Mouse (Mus musculus) adrenal gland, postnatal 36 days (tissue): ENCODE data around the gene Anapc16. TPM values are rescaled to one million over a fixed set of nuclear protein-coding genes. Genes with fewer than 3 reads are reported as not detected.
"Not testable (repeated sequence)": the region's sequence is repeated elsewhere in the genome, so short reads cannot be mapped to it uniquely, and the experiment has no call there.

Source experiments
- DNase-seq, 2 experiments: peaks; one replicate each; pipeline ENCODE4 v3.0.0; 2021; ENCODE audit warnings: mixed read lengths in 1 of 2
- total RNA-seq, 2 experiments: library from RNA; stranded (reverse); gene quantifications; 2 replicates each; pipeline ENCODE4 v1.2.3; 2021

Gene Anapc16
- total RNA-seq, 2 experiments from 2014 or later = 67.5 to 72.7 TPM

DNA sequence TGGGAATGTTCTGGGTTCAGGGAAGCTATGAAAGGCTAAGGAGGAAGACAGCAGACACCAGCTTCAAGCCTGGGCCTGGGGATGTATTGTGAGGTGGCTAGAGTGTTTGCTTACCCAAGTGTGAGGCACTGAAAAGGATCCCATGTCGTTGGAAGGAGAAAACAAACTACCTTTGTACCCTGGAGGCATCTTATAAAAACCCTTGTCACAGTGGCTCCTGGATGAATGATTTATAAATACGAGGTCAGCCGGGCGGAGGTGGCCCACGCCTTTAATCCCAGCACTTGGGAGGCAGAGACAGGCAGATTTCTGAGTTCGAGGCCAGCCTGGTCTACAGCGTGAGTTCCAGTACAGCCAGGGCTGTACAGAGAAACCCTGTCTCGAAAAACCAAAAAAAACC lies 1.3 kb downstream of the Anapc16 start:
- DNase-seq = not testable (repeated sequence)

DNA sequence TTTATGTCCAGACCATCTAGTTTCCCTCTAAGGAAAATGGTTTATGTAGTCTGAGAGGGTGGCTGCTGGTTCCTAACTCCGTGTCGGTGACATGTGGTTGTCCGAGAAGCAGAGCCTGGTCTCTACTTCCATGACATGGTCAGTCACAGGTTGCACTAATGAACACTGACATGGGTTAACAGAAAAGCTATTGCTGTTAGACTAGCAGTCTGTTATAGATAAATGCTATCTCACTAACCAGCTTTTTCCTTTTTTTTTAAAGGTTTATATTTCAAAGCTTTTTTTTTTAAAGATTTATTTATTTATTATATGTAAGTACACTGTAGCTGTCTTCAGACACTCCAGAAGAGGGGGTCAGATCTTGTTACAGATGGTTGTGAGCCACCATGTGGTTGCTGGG lies 3.9 kb downstream of the Anapc16 start:
- DNase-seq = no peak

DNA sequence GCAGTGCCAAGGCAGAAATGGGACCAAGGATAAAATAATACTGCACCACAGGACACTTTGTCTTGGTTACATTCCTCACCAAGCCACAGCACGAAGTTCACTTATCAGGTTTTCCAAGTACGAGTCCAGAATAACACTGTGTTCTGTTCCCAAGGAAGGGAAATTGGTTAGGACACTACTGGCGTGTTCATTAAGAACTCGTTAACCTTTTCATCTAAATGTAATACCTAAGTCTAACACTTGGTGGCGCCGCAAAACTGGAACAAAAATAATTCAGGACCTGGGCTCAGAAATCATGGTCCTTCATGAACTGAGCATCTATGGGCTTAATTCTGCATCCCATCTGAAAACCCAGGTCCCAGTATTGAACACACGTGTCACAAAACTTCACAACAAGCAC lies 5.3 kb downstream of the Anapc16 start:
- DNase-seq = peak; percentile 20 to 49

DNA sequence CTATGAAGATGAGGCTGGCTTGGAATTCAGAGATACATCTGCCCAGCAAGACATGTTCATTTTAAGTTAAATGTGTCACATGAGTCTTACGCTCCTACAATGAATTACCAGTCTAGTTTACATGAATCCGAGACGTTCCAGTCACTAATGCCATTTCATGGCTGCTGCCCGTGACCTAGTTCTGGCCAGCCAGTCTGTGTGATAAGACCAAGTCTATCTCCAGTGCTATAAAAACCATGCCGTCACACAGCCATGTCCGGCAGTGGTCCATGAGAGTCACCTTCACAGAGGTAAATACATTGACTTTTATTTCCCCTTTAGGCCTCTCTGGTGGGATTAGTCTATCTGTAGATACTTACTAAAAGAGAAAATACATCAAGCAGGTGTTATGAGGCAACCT lies 7.0 kb downstream of the Anapc16 start:
- no peak for DNase-seq

DNA sequence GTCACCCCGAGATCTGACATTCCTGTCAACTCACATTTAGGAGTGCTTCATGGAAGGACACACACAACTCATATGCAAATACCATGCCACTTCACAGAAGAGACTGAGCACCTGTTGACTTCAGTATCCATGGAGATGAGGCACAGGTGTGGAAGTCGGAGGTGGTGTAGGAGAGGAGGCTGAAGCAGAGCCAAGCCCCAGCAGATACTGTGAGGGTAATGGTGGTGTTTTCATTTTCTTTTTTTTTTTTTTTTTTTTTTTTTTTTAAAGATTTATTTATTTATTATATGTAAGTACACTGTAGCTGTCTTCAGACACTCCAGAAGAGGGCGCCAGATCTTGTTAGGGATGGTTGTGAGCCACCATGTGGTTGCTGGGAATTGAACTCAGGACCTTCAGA lies 9.1 kb downstream of the Anapc16 start:
- not testable (repeated sequence) for DNase-seq

DNA sequence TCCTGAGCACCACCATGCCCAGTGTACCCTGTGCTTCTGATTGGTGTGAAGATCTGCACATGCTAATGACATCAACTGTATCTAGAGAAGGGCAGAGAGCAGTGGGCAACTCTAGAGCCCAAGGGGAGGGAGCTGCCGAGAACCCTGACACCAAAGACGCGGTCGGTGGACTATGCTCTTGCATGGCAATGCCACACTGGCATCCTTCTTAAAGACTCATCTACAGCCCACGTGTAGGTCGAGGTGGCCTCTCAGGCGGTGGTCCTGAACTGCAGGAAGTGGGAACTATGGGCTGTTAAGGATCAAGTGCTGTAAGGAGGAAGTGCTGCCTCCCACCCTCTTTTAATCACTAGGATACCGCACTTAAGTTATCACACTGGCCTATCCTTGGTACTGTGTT lies 10.9 kb downstream of the Anapc16 start:
- no peak for DNase-seq

DNA sequence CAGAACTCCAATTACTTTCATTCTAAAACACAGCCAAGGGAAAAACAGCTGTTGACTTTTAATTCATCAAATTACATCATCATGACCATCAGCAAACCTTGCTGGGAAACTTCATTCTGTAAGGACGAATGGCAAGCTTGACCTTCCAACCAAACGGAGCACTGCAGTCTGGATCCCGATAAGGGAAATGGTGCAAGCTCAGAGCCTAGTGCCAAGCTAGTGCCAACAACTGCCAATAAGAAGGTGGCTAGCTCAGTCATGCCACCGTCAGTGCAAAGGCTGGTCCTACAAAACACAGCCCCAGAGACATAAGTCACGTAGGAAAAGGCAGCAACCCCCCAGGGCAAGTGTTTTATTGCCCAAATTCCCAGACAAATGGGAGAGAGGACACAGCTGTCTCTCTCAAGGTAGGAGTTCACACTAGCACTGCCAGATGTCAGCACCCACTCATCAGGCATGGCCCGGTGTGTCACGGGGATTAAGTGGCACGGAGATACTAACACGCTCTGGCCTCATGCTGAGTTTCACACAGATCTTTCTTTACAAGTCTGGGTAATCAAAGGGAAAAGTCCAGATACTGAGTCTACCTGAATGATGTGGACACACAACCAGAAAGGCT lies 11.6 kb downstream of the Anapc16 start:
- DNase-seq = peak; percentile 46 to 67

DNA sequence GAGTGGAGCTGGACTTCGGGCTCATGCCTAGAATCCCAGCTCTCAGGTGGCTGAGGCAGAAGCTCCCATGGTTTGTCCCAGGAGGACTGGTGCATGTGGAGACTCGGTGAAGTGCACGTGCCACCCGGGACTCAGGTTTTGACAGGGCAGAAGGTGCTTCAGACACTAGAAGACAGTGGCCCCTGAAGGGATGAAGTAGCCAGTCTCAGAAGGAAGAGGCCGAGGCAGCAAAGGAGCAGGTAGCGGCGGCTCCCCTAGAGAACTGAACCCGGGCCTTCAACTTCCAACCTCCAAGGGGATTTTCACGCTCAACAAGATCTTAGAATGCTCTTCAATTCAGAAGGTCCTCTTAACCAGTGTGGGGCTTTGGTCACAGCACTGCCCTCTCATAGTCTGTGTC lies 12.5 kb downstream of the Anapc16 start:
- DNase-seq = no peak

DNA sequence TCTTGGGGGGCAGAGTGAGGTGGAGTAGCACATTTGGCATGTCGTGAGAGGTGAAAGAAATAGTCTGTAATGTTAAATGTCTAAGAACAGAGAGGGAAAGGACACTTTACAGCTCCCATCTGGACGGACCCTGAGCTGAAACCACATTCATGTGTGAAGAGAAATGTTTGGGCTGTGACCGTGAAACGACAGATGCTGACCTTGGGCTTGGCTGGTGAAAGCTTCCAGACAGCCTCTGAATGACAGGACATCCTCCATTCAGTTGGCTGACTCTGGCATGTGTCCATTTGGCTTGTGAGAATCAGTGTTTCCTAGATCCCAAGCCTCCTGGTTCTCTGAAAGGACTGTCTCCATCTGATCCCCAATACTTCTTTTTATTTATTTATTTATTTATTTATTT lies 14.9 kb downstream of the Anapc16 start:
- DNase-seq = peak; percentile 69 to 73

DNA sequence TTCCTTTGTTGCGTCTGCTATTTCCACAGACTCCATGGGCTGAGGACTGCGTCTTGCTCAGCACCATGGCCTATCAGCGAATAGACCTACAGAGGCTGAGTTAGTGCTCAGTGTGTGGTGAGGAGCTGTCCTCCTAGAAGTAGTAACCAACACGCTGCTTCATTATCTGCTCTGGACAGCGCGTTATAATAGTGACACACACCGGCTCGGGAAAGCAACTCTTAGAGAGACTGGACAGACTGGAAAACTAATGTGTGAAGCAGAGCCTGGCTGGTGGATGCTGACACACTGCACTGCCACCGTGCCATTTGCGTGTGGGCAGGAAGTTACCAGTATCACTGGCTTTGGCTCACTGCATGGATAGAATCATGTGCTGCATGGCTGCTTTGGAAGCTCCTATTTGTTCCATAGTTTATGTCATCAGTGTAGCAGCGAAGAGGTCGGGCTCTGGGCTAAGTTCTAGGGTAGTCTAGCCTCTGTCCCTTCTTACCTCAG lies 20.5 kb downstream of the Anapc16 start:
- no peak for DNase-seq

DNA sequence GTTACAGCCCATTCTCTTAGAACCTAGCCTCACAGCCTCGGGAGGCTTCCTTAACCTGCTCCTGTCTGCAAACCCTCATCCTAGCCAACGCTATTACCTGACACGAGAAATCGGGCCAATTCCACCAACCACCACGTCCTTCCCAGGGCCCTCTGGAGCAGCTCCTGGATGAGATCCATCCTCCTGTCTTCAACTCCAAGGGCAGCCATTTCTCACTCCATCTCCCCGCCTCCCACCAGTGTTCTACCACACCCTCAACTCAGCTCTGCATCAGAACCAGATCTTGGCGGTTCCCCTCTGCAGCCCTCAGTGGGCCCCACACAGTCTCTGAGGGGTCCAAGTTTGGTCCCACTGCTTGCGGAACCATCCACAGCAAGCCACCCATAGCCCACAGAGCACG lies 21.1 kb downstream of the Anapc16 start:
- peak; percentile 68 to 70 for DNase-seq

DNA sequence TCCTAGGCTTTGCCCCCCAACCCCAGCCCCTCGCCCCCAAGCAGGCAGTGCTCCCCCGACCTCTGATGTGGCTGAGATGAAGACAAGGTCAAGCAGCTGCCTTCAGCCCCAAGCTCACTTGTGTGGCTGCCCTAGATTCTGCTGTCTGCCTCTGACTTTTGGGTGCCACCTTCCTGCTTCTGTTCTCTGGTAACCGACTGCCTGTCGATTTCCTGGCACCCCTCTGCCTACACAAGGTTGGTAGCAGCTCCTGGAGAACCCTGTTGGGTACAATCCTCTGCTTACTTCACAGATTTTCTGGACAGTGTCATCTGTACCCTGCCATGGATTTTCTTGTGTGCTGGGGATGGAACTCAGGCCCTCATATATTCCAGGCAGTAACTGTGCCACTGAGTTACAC lies 21.6 kb downstream of the Anapc16 start:
- DNase-seq = no peak

DNA sequence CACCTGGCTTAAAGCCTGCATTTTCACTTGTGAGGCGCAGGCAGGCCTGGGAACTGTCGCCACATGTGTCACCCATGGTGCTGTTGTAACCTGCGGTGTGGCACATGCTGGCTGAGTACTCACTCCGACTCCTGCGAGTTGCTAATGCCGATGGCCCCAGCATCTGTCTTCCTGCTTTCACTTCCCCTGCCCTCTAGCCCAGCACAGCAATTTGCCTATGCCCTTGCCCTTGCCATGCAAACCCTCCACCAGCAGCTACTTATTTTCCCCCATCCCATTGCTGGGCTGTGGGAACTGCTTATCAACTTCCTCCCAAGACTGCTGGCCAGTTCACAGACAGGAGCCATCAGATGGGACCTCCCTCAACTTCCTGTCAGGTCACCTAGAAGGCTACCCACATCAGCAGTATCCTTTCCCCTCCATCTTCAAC lies 22.1 kb downstream of the Anapc16 start:
- no peak for DNase-seq

DNA sequence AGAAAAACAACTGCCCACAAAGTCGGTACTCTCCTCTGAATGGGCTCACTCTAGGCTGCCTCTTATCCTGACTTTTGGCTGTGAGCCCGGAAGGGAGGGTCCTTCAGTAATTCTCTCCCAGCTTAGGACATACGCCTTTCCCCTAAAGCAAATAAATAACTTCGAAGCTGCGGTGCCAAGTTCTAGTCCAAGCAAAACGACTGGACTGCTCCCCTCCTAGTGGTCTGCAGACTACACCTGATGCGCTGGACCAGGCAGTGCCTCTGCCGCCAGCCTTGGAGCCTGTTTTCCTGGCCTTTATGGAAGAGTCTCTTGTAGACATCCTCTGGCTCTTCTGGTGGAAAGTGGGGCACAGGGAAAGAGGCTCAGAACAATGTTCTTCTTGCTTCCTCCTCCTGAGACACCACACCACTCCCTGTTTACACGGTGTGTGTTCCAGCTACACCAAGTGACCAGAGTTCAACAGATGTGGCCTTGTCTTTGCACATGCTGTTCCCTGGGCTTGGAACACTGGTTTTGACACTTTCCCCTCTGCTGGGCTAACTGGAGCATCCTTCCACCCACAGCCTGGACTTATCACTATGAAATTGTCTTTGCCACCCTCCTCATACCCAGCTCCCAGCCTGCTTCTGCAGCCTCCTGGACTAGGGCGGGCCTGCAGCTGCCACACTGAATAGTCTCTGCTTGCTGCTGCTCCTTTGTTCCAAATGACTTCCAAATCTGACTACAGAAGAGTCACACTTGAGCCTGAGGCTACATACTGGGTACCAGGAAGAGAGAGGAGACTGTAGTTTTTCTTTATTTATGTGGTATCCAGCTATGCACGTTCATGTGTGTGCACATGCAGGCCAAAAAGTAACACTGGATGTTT lies 23.8 kb downstream of the Anapc16 start:
- peak; percentile 67 to 82 for DNase-seq

DNA sequence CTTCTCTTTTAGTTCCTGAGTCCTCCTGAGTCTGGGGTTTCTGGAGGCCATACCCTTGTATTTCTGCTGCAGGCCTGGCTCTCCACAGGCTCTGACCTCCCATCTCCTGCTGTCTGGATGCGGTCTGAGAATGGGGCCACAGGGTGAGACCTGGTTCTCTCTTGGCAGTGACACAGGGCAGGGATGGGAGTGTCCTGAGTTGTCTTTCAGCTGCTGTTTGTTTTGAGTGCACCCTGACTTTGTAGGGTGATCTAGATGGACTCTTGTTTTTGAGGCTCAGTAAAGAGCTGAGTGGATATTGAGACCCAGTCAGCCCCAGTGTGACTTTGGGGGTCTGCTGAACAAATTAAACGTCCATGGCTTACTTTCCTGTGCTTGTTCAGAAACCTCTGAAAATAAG lies 24.5 kb downstream of the Anapc16 start:
- DNase-seq = no peak

DNA sequence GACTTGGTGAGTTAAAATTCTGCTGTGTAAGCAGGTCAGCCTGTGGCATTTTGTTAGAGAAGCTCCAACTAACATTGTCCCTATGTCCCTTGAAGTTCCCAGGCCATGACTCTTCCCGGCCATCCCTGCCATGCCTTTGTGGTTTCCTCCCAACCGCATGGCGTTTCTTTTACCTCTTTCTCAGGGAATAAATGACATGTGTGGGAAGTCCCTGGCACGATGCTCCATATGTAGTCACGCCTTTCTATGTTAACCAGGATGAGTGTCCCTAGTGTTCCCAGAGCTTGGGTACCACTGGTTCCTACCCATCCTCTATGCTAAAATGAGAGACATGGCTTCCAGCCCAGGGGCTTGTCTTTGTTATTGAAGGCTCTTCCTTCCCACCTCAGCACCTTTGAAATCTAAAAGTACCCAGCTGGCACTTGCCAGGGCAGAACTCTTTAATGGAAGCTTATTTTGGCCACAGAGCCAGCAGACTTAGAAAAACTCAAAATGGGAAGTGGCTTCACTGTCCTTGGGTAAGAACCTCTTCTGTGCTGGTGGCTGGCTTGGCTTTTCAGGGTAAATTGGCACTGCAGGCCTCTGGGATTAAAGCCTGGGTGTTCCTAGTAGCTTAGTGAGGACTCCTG lies 25.1 kb downstream of the Anapc16 start:
- DNase-seq = no peak

DNA sequence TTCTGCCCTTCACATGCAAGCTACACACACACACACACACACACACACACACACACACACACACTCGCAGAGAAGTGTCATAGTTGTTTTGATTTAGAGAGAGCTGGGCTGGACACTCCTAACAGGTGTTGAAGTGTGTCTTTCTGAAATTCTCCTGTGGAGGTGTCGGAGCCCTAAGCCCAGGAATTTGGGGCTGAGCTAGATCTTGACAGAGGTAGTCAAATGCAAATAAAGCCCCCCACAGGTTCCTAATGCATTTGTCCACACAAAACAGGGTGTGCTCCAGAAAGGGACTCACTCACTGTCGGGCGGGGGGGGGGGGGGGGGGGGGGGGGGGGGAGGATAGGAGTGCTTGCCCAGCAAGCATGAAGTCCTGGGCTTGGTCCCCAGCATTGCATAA lies 25.8 kb downstream of the Anapc16 start:
- no peak for DNase-seq

DNA sequence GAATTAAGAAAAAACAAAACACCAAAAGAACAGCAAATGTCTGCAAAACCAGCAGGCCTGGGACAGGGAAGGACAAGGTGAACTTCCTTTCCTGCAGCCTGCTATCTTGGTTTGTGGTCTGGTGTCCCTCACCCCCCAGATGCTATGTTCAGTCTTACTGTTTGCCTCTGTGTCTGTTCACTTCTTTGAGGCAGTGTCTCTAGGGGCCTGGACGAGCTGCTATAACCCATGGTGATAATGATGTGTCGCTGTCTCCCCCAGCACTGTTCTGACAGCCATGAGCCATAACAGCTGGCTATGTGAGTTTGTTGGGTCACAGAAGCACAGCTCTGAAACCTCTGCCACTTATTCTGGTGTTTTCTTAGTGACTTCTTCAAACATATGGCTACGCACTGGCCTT lies 28.1 kb downstream of the Anapc16 start:
- no peak for DNase-seq

DNA sequence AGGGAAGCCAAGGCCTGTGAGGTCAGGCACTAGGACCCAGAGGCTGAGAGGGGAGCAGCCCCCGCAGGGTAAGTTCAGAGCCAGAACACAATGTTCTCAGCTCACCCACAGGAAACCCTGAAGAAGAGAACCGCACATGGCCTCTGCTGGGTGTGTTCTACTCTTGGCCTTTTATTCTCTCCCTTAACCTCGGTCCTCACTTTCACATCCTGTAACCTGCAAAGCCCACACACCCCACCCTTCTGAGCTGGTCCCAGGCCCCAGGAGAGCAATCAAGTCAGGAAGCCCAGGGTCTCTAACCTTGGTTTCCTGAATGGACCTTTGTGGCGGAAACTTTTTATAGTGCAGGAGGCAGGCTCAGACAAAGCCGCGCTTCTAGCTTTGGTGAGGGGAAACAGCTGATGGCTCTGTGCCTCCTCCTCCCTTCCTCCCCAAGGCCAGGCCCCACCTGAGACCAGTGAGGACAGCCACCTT lies 28.7 kb downstream of the Anapc16 start:
- DNase-seq = peak; percentile 64 to 73

DNA sequence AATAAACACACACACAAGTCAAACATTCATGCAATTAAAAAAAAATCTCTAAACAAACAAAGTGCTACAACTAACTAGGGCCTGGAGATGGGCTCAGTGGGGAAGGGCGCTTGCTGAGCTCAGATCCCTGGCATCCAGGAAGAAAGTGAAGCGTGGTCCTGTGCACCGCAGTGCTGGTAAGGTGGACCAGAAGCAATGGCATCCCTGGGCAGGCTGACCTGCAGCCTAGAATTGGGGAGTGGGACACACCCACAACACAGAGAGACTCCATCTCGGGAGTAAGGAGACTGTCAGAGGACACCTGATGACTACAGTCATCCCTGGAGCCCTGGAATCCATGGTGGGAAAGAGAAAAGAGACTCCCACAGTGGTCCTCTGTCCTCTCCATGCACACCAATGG lies 29.5 kb downstream of the Anapc16 start:
- no peak for DNase-seq

DNA sequence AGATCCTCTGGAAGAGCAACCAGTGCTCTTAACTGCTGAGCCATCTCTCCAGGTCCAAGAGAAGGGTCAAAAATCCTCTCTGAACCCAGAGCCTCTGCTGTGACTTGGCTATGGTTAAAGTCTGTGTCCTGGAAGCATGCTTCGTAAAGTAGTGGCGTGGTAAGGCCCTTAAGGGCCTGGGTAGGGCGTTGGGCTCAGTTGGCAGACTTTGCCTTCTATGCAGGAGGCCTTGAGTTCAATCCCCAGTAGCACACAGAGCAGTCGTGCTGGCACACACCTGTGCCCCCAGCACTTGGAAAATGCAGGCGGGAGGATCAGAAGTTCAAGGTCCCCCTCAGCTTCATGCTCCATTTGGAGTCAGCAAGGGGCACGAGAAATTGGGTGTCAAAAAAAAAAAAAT lies 29.9 kb downstream of the Anapc16 start:
- no peak for DNase-seq

DNA sequence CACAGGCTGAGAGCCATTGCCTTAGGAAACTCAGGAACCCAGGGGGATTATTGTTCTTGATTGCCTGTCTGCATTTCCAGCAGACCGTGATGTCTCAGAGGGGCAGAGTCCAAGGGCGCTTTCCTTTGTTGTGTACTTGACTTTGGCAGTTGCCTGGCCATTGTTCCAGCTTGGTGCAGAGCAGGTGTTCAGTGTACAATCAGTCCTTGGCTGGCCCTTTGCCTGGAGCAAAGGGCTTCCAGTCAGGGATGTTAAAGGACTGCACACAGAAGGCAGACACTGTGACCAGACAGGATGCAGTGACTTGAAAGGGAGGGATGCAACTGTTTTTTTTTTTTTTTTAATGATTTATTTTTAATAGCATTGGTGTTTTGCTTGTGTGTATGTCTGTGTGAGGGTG lies 30.4 kb downstream of the Anapc16 start:
- DNase-seq = peak in 1 of 2 experiments; percentile 45

DNA sequence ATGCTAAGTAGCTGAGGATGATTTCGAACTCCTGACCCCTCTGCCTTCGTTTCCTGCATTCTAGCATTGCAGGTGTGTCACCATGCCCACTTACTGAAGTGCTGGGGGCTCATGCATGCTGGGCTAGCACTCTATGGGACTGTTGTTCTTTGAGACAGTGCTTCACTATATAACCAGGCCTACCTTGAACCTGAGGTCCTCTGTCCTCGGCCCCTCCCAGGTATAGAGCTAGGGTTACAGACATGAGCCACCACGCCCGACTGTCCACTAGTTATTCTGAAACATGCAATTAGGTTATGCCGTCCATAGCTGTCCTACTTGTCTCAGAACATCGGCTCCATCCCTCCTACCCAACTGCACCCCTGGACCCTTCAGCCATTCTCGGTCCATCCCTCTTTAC lies 31.1 kb downstream of the Anapc16 start:
- no peak for DNase-seq
